Mouse (Mus musculus): ENCODE measurements around the gene Cdkal1.

DNA sequence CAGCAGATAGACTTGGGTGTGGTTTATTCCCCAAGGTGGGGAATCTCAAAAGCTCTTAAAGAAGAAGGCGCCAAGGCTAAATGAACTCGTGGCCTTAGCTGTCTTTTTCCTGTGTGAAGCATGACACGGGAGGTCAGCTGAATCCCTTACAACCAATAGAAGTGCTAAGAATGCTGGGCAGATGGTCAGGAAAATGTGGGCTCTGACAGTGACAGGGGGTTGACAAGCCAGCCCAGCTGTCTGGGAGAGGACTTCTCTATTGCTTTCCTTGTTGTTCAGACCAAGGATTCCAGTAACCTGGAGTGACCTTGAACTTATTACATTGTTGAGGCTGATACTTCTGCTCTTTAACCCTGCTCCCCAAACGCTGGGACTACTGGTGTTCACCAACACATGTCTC lies 564.9 kb downstream of the Cdkal1 start:
- no peak for TF ChIP-seq POLR2A (IDR thresholded peaks at IDR 0.05; ENCODE audit: low read depth, low read length)
- TF ChIP-seq CTCF (IDR thresholded peaks at IDR 0.05; ENCODE audit: extremely low read depth, insufficient read length, insufficient replicate concordance, low read depth, low read length): no peak

All from small intestine, adult 2 months (tissue).